Mouse (Mus musculus) cortical plate, adult 2 months (tissue): ENCODE data around the gene Mdm4.

ENCODE experiments used
- CTCF ChIP-seq: fragments of 200-500 bp; IDR thresholded peaks from 2 replicates; pipeline ENCODE4 v1.5.1; 2011; ENCODE audit warnings: mild to moderate bottlenecking, control low read depth, low read length; ENCODE audit not compliant: insufficient read depth; ENCODE audit errors: extremely low read depth
- POLR2A ChIP-seq: fragments of 200-500 bp; IDR thresholded peaks from 2 replicates; pipeline ENCODE4 v1.6.1; 2011; ENCODE audit warnings: mild to moderate bottlenecking, low read length, control low read depth; ENCODE audit not compliant: insufficient read depth; ENCODE audit errors: extremely low read depth

DNA sequence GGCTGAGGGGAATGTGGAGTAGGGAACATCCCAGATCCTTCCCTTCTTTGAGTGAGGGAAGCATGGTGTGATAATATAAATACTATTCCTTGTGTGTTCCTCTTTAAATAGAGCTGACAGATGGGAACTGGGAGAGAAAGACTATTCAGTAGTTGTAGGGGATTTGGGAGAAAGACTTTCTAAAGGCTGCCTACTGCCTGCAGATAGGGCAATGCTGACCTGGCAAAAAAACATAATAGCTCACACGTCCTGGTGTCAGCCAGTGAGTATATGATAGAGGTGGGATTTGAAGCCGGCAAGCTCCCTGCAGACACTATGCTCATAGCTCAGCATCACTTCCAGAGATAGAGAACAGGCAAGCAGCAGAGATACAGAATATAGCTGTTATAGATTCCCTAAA lies 18.3 kb upstream of the Mdm4 start:
- TF ChIP-seq POLR2A (no peak), CTCF (no peak)
